Mouse (Mus musculus) kidney, postnatal 0 days (tissue): ENCODE data around the gene Nt5c3. TPM values are rescaled to one million over a fixed set of nuclear protein-coding genes. Genes with fewer than 3 reads are reported as not detected.
A peak's percentile ranks its signal among the peaks of the same experiment; 100 is the strongest.

Source experiments
- ATAC-seq: fragments of 200-750 bp; cut with Nextera tagmentation; replicated peaks from 2 replicates; pipeline ENCODE4 v1.8.0; 2017; ENCODE audit warnings: low read depth, moderate number of reproducible peaks, moderate TSS enrichment, moderate library complexity; ENCODE audit not compliant: low FRiP score
- DNase-seq: peaks from one replicate; pipeline ENCODE4 v3.0.0-alpha.2; 2016; ENCODE audit warnings: low spot score
- H3K27ac ChIP-seq: fragments of 300-500 bp; sonication (generic); 2 replicates; pipeline ENCODE4 v1.5.1; 2014; ENCODE audit warnings: mild to moderate bottlenecking
- H3K27me3 ChIP-seq: fragments of 300-500 bp; sonication (generic); 2 replicates; pipeline ENCODE4 v1.6.1; 2014; ENCODE audit warnings: low read length, mixed read lengths; ENCODE audit not compliant: insufficient read depth
- H3K36me3 ChIP-seq: fragments of 300-500 bp; sonication (generic); 2 replicates; pipeline ENCODE4 v1.6.1; 2014; ENCODE audit warnings: low read length, mixed read lengths; ENCODE audit not compliant: insufficient read depth
- H3K4me1 ChIP-seq: fragments of 300-500 bp; sonication (generic); replicated peaks from 2 replicates; pipeline ENCODE4 v1.6.1; 2014; ENCODE audit warnings: antibody characterized with exemption, low read length, mixed read lengths; ENCODE audit not compliant: insufficient read depth
- H3K4me2 ChIP-seq: fragments of 300-500 bp; sonication (generic); 2 replicates; pipeline ENCODE4 v1.6.1; 2014; ENCODE audit warnings: mild to moderate bottlenecking, low read length, moderate library complexity, mixed read lengths
- H3K4me3 ChIP-seq: fragments of 300-500 bp; sonication (generic); replicated peaks from 2 replicates; pipeline ENCODE4 v1.5.1; 2014; ENCODE audit warnings: low read depth, low read length
- H3K9ac ChIP-seq: fragments of 300-500 bp; sonication (generic); 2 replicates; pipeline ENCODE4 v1.6.1; 2014; ENCODE audit warnings: low read depth, low read length
- H3K9me3 ChIP-seq: fragments of 300-500 bp; sonication (generic); replicated peaks from 2 replicates; pipeline ENCODE4 v1.6.1; 2016; ENCODE audit warnings: low read length, inconsistent platforms, mixed read lengths
- CTCF ChIP-seq: IDR thresholded peaks from 2 replicates; pipeline ENCODE4 v1.5.1; 2016; ENCODE audit warnings: antibody characterized with exemption, low read depth, mild to moderate bottlenecking, moderate library complexity
- WGBS: fragments of 180-500 bp; shearing (Covaris S2); extraction: QIAGEN DNeasy Blood & Tissue Kit; methylation state at CpG from one replicate; pipeline ENCODE4 v1.1.7; 2014; 5-methylcytosine and 5-hydroxymethylcytosine counted together
- polyA plus RNA-seq: library from polyadenylated mRNA; unstranded; fragments of >200 nt; fragmentation: Nextera tagmentation; extraction: Ambion mirVana; gene quantifications from 2 replicates; pipeline ENCODE4 v1.2.1, GENCODE M21; 2015

Gene Nt5c3
- polyA plus RNA-seq, 1 experiment from 2014 or later: 82.4 TPM

- ATAC-seq (no peak), DNase-seq (peak; percentile 67)
- no peaks in the 10 kb centered on the region for H3K36me3 ChIP-seq
- H3K27ac ChIP-seq: no peak overlapping the region
- no peaks in the 10 kb centered on the region for H3K9me3 ChIP-seq
- H3K4me1 ChIP-seq: 0 out of 2 replicates have a peak, but pooled peaks cover 8% of the 10 kb centered on the region
- 59% methylated on average over 2 of the region's 2 CpGs for WGBS
- no peak overlapping the region for H3K4me2 ChIP-seq
- no peak overlapping the region for H3K9ac ChIP-seq
- no peak overlapping the region for H3K4me3 ChIP-seq
- H3K27me3 ChIP-seq: no peaks in the 10 kb centered on the region
- no peak for TF ChIP-seq CTCF
Measured at GRCm38 (mm10) chr6:56913092-56913858, 10.5 kb downstream of the Nt5c3 start.

- Histone ChIP-seq H3K4me1 (no peaks in the 10 kb centered on the region), H3K4me2 (no peak overlapping the region), H3K9ac (no peak overlapping the region), H3K27me3 (no peaks in the 10 kb centered on the region), H3K36me3 (no peaks in the 10 kb centered on the region), H3K4me3 (no peak overlapping the region), H3K27ac (no peak overlapping the region), H3K9me3 (no peaks in the 10 kb centered on the region)
- 86% methylated on average over 2 of the region's 2 CpGs for WGBS
- no peak for ATAC-seq
- no peak for TF ChIP-seq CTCF
- no peak for DNase-seq
Measured at GRCm38 (mm10) chr6:56910910-56911309, 12.8 kb downstream of the Nt5c3 start.

GRCm38 (mm10) chr6:56908912-56909311 lies 14.8 kb downstream of the Nt5c3 start:
- H3K36me3 ChIP-seq: no peaks in the 10 kb centered on the region
- H3K27me3 ChIP-seq: no peaks in the 10 kb centered on the region
- peak; percentile 79; the same call in 1 of the 2 replicates for ATAC-seq
- H3K4me2 ChIP-seq: no peak overlapping the region
- no peak overlapping the region for H3K4me3 ChIP-seq
- 7% methylated on average over 4 of the region's 4 CpGs for WGBS
- no peak overlapping the region for H3K9ac ChIP-seq
- H3K4me1 ChIP-seq: peaks cover 5% of the 10 kb centered on the region; the same call in 1 of the 2 replicates
- no peaks in the 10 kb centered on the region for H3K9me3 ChIP-seq
- peak; percentile 91 for TF ChIP-seq CTCF
- H3K27ac ChIP-seq: no peak overlapping the region
- DNase-seq: peak; percentile 86

GRCm38 (mm10) chr6:56908397-56908796 lies 15.3 kb downstream of the Nt5c3 start:
- Histone ChIP-seq H3K4me2 (no peak overlapping the region), H3K36me3 (no peaks in the 10 kb centered on the region), H3K9me3 (no peaks in the 10 kb centered on the region), H3K4me1 (peaks cover 6% of the 10 kb centered on the region; the same call in 1 of the 2 replicates), H3K4me3 (no peak overlapping the region), H3K9ac (no peak overlapping the region), H3K27me3 (no peaks in the 10 kb centered on the region), H3K27ac (no peak overlapping the region)
- no peak for TF ChIP-seq CTCF
- no peak for DNase-seq
- 90% methylated on average over 2 of the region's 2 CpGs for WGBS
- ATAC-seq: no peak

GRCm38 (mm10) chr6:56907973-56908372 lies 15.8 kb downstream of the Nt5c3 start:
- 94% methylated on average over 3 of the region's 3 CpGs for WGBS
- no peaks in the 10 kb centered on the region for H3K27me3 ChIP-seq
- H3K36me3 ChIP-seq: no peaks in the 10 kb centered on the region
- no peak for ATAC-seq
- no peak overlapping the region for H3K4me2 ChIP-seq
- TF ChIP-seq CTCF: no peak
- no peak overlapping the region for H3K4me3 ChIP-seq
- H3K9ac ChIP-seq: no peak overlapping the region
- H3K4me1 ChIP-seq: peaks cover 9% of the 10 kb centered on the region; the same call in 1 of the 2 replicates
- H3K9me3 ChIP-seq: no peaks in the 10 kb centered on the region
- H3K27ac ChIP-seq: no peak overlapping the region
- no peak for DNase-seq

GRCm38 (mm10) chr6:56906121-56906846 lies 17.4 kb downstream of the Nt5c3 start:
- DNase-seq: no peak
- no peak for TF ChIP-seq CTCF
- no peaks in the 10 kb centered on the region for H3K27me3 ChIP-seq
- no peak overlapping the region for H3K9ac ChIP-seq
- peaks cover 11% of the 10 kb centered on the region for H3K4me1 ChIP-seq
- no peaks in the 10 kb centered on the region for H3K36me3 ChIP-seq
- H3K4me3 ChIP-seq: no peak overlapping the region
- ATAC-seq: 0 out of 2 replicates have a peak, but pooled peaks have one; percentile 42
- no peak overlapping the region for H3K4me2 ChIP-seq
- no peak overlapping the region for H3K27ac ChIP-seq
- 74% methylated on average over 8 of the region's 8 CpGs for WGBS
- no peaks in the 10 kb centered on the region for H3K9me3 ChIP-seq
